Mouse (Mus musculus): ENCODE data around the gene Gm10912.
A peak's percentile ranks its signal among the peaks of the same experiment; 100 is the strongest.
"Not testable (repeated sequence)": the region's sequence is repeated elsewhere in the genome, so short reads cannot be mapped to it uniquely, and the experiment has no call there.

The Gm10912 gene

GRCm38 (mm10) chr2:104065526-104065925 lies at the start of gene Gm10912:
Gene Gm10912 (plus strand): TSS chr2:104065826.
- DNase-seq (ENCODE audit: inconsistent ontology term): not testable (repeated sequence)

- DNase-seq (ENCODE audit: inconsistent ontology term): no peak
Observed at GRCm38 (mm10) chr2:104023096-104023495, 42.5 kb upstream of the Gm10912 start.

- DNase-seq (ENCODE audit: inconsistent ontology term): no peak
Observed at GRCm38 (mm10) chr2:104024656-104025055, 41.0 kb upstream of the Gm10912 start.

GRCm38 (mm10) chr2:104027458-104028138 lies 38.0 kb upstream of the Gm10912 start, which contains the start of gene Fbxo3:
Gene Fbxo3 (plus strand): TSS chr2:104027721.
- peak; percentile 89 for DNase-seq (ENCODE audit: inconsistent ontology term)

GRCm38 (mm10) chr2:104028139-104028723 lies 37.4 kb upstream of the Gm10912 start, which contains the start of gene 4931422A03Rik:
Gene 4931422A03Rik (minus strand): TSS chr2:104028361.
- DNase-seq (ENCODE audit: inconsistent ontology term): peak; percentile 10

- no peak for DNase-seq (ENCODE audit: inconsistent ontology term)
Observed at GRCm38 (mm10) chr2:104029074-104029473, 36.6 kb upstream of the Gm10912 start.

GRCm38 (mm10) chr2:104030381-104030780 lies 35.2 kb upstream of the Gm10912 start:
- DNase-seq (ENCODE audit: inconsistent ontology term): no peak

- DNase-seq (ENCODE audit: inconsistent ontology term): no peak
Observed at GRCm38 (mm10) chr2:104032056-104032455, 33.6 kb upstream of the Gm10912 start.

GRCm38 (mm10) chr2:104034832-104035472 lies 30.7 kb upstream of the Gm10912 start:
- peak; percentile 78 for DNase-seq (ENCODE audit: inconsistent ontology term)

- DNase-seq (ENCODE audit: inconsistent ontology term): no peak
Observed at GRCm38 (mm10) chr2:104035595-104035994, 30.0 kb upstream of the Gm10912 start.

GRCm38 (mm10) chr2:104036316-104036715 lies 29.3 kb upstream of the Gm10912 start:
- no peak for DNase-seq (ENCODE audit: inconsistent ontology term)

GRCm38 (mm10) chr2:104038236-104038635 lies 27.4 kb upstream of the Gm10912 start:
- no peak for DNase-seq (ENCODE audit: inconsistent ontology term)

GRCm38 (mm10) chr2:104041632-104042031 lies 24.0 kb upstream of the Gm10912 start:
- DNase-seq (ENCODE audit: inconsistent ontology term): peak; percentile 45

GRCm38 (mm10) chr2:104042766-104043165 lies 22.9 kb upstream of the Gm10912 start:
- DNase-seq (ENCODE audit: inconsistent ontology term): no peak

GRCm38 (mm10) chr2:104043624-104044478 lies 21.8 kb upstream of the Gm10912 start:
- no peak for DNase-seq (ENCODE audit: inconsistent ontology term)

- no peak for DNase-seq (ENCODE audit: inconsistent ontology term)
Observed at GRCm38 (mm10) chr2:104044479-104045080, 21.0 kb upstream of the Gm10912 start.

GRCm38 (mm10) chr2:104058381-104058780 lies 7.2 kb upstream of the Gm10912 start:
- DNase-seq (ENCODE audit: inconsistent ontology term): no peak

GRCm38 (mm10) chr2:104058954-104059353 lies 6.7 kb upstream of the Gm10912 start:
- DNase-seq (ENCODE audit: inconsistent ontology term): no peak

GRCm38 (mm10) chr2:104059786-104060185 lies 5.8 kb upstream of the Gm10912 start:
- DNase-seq (ENCODE audit: inconsistent ontology term): no peak

GRCm38 (mm10) chr2:104060996-104061395 lies 4.6 kb upstream of the Gm10912 start:
- DNase-seq (ENCODE audit: inconsistent ontology term): no peak

- DNase-seq (ENCODE audit: inconsistent ontology term): no peak
Observed at GRCm38 (mm10) chr2:104062665-104063064, 3.0 kb upstream of the Gm10912 start.
